Mouse (Mus musculus) left cerebral cortex, adult 18-20 months (tissue): ENCODE measurements at regions not wholly inside any gene's neighbourhood (a gene's known extent, or its start where the extent isn't known, plus 50 kb on each side); places are given as distances from the start of the nearest gene placed in this dataset.

ENCODE experiments used
- DNase-seq, 2 experiments: peaks; one replicate each; pipeline ENCODE4 v3.0.0; 2021 to 2022; ENCODE audit warnings: low spot score in 2 of 2, mixed read lengths in 1 of 2

DNA sequence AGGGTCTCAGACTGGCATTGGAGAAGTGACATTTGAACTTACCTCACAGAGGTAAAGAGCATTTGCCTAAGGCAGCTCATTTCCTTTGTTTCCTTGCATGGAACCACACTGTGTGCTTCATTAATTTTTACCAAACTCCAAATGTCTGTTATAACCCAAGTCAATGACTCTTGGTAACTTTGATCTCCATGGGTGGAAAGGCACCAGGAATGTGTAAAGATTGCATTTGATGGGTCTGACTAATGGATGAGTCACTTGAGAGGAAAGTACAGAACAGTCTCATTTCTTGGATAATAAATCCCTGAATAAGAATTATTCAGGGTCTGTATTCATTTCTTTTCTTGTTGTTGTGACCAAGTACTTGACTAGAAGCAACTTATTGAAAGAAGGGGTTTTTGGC is 97.3 kb upstream of the Rab11fip2 start:
- no peak for DNase-seq

DNA sequence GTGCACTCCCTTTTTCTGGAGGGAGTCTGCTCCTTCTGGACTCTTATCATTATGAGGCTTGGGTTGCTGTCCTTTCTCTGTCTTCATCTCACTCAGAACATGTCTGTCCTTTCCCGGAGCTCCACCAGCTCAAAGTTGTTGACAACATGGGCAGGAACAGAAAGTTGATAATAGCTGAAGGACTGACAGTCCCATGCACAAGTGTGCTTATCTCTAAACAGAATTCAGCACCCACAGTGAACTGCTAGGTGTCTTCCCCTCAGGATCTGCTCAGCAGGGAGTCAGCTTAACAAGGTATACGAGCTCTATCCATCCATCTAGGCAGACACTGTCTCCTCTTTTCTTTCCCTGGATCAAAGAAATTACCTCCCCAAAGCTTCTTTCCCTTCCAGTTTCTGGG is 89.2 kb upstream of the Rab11fip2 start:
- DNase-seq, result no peak

DNA sequence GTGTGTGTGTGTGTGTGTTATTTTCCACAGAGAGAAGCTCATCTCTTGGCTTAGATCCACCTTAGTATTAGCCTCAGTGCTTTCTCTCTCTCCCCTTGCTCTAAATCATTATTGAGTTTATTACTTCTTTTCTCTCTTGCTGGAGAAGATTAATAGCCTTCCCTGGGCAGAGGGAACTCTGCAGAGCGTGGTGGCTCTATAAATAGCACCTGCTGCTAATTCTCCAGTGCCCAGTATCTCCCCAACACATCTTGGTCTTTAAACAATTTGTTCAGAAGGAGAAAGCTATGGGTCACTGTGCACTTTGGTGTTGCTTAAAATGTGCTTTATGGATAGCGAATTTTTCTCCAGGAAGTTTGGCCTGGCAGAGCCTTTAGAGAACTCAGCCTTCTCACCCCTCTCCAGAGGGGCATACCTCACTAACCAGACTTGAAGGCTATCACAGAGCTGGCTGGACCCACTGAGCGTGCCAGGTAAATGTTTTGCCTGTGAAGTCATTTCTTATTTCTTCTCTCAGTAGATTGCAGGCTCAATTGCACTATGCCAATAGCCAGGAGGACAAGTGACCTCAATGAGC is 86.8 kb upstream of the Rab11fip2 start:
- no peak for DNase-seq

DNA sequence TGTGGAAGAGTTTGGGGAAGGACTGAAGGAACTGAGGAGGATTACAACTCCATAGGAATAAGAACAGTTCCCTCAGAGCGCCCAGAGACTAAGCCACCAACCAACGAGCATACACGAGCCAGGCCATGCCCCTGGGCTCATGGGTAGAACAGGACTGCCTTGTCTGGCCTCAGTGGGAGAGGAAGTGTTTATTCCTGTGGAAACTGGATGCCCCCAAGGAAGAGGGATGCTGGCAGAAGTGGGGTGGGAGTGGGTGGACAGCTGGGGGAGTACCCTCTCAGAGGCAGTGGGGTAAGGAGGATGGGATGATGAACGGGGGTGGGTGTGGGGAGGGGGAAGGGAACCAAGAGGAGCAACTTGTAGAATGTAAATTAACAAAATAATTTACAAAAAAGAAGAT is 86.3 kb upstream of the Rab11fip2 start:
- no peak for DNase-seq

DNA sequence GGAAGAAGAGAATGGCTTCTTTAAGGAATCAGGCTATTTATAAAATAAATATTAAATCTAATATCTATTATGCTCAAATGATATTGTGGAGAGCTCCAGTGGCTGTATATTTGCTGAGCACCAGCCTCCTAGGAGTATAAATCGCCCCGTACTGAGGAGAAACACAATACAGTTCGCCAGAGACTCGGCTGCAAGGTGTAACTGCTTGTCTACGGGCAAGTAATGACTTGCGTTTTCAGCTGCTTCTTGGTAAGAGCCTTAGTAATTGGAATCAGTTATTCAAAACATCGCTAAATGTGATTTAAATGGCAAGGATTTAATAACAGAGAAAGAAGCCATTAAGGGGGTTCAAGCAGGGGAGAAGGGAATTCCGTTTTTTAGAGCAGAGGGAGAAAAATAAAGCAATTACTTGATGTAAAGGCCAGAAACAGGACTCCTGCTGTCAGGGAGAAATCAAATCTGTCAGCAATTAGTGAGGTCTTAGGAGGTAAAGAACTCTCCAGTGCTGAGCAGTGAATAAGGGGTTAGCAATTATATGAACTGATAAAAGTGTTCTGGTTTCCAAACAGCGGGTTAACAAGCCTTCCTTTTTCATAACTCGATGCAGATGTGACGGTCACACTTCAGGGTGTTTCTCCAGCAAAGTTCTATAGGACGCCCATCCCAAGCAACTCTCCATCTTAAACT is 72.3 kb upstream of the Rab11fip2 start:
- no peak for DNase-seq

DNA sequence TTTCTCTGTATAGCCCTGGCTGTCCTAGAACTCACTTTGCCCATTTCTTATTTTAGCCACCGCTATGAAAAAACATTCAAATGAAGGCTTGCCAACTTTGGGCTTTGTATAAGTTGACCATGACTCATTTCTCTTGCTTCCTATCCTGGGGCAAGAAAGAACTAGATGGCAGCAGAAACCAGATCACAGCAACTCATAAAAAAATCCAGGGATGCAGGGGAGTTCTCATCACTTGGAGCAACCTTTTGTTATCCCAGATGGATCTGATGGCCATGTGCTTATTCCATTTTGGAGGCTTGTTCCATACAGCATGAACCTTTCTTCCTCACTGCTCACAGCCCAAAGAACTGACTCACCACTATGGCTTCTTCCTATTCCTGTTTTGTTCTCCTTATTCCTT is 52.1 kb upstream of the Rab11fip2 start:
- DNase-seq, result no peak
